Mouse (Mus musculus): Measurements from ENCODE around the gene Rsph6a. TPM values are rescaled to one million over a fixed set of nuclear protein-coding genes. Genes with fewer than 3 reads are reported as not detected.

The Rsph6a gene
- total RNA-seq, 2 experiments from 2014 or later: 0.14 to 0.30 TPM

Small RNA genes within 50 kb of the gene (microRNA-seq; reads per million reads assigned to microRNA genes)
- 4.0 to 4.4 reads per million in 2 experiments for gene Mir3100

Other genes with a start within 250 kb of the Rsph6a start
- gene Psg17, start 233.1 kb upstream of the Rsph6a start, total RNA-seq (2021): not detected
- gene Mill2, start 214.7 kb upstream of the Rsph6a start, total RNA-seq (2021): 1 to 10 TPM; 1.8 to 2.1 TPM
- 10 to 100 TPM; 23.2 to 26.3 TPM for gene Pglyrp1, start 183.4 kb upstream of the Rsph6a start, total RNA-seq (2021)
- 10 to 100 TPM in 1 of 2 experiments, 1 to 10 TPM in 1; 9.9 to 10.5 TPM for gene Ccdc61, start 144.3 kb upstream of the Rsph6a start, total RNA-seq (2021)
- 10 to 100 TPM; 78.2 to 84.6 TPM for gene Nova2, start 128.8 kb upstream of the Rsph6a start, total RNA-seq (2021)
- gene Nanos2, start 67.3 kb upstream of the Rsph6a start, total RNA-seq (2021): under 1 TPM; 0.53 to 0.76 TPM
- 10 to 100 TPM; 50.4 to 53.3 TPM for gene Mypop, start 63.4 kb upstream of the Rsph6a start, total RNA-seq (2021)
- gene Irf2bp1, start 50.6 kb upstream of the Rsph6a start, total RNA-seq (2021): 10 to 100 TPM; 46.7 to 48.3 TPM
- gene Foxa3, start 31.2 kb upstream of the Rsph6a start, total RNA-seq (2021): not detected
- gene Sympk, start 30.3 kb upstream of the Rsph6a start, total RNA-seq (2021): 100 to 1,000 TPM; 122 to 133 TPM
- 100 to 1,000 TPM; 138 to 142 TPM for gene Dmwd, start 21.5 kb downstream of the Rsph6a start, total RNA-seq (2021)
- 10 to 100 TPM; 25.0 to 37.5 TPM for gene Dmpk, start 29.2 kb downstream of the Rsph6a start, total RNA-seq (2021)
- gene Six5, start 39.9 kb downstream of the Rsph6a start, total RNA-seq (2021): 1 to 10 TPM; 1.6 to 2.2 TPM
- gene Gm4969, start 63.7 kb downstream of the Rsph6a start, total RNA-seq (2021): under 1 TPM; 0.25 to 0.32 TPM
- gene Fbxo46, start 65.2 kb downstream of the Rsph6a start, total RNA-seq (2021): 10 to 100 TPM; 12.5 to 14.4 TPM
- gene Qpctl, start 94.6 kb downstream of the Rsph6a start, total RNA-seq (2021): 10 to 100 TPM; 15.5 to 16.0 TPM
- 10 to 100 TPM; 72.8 to 77.5 TPM for gene Snrpd2, start 95.0 kb downstream of the Rsph6a start, total RNA-seq (2021)
- 1 to 10 TPM; 1.1 to 1.5 TPM for gene Gipr, start 111.4 kb downstream of the Rsph6a start, total RNA-seq (2021)
- gene Eml2, start 121.7 kb downstream of the Rsph6a start, total RNA-seq (2021): 100 to 1,000 TPM; 125 to 133 TPM
- gene Gpr4, start 157.8 kb downstream of the Rsph6a start, total RNA-seq (2021): 1 to 10 TPM; 3.7 to 4.3 TPM
- 10 to 100 TPM; 46.6 to 47.3 TPM for gene Opa3, start 173.6 kb downstream of the Rsph6a start, total RNA-seq (2021)
- gene Vasp, start 217.1 kb downstream of the Rsph6a start, total RNA-seq (2021): 10 to 100 TPM; 13.1 to 14.3 TPM
- gene Ppm1n, start 225.4 kb downstream of the Rsph6a start, total RNA-seq (2021): under 1 TPM in 1 of 2 experiments, not detected in 1; 0.55 TPM
- gene Rtn2, start 227.9 kb downstream of the Rsph6a start, total RNA-seq (2021): 100 to 1,000 TPM; 112 TPM